Mouse (Mus musculus) forebrain, embryonic 14.5 days (tissue): ENCODE data around the gene Bmp8b. TPM values are rescaled to one million over a fixed set of nuclear protein-coding genes. Genes with fewer than 3 reads are reported as not detected.

ENCODE experiments used
- ATAC-seq: fragments of 200-750 bp; cut with Nextera tagmentation; 2 replicates; pipeline ENCODE4 v1.8.0; 2017; ENCODE audit warnings: mild to moderate bottlenecking, moderate library complexity
- DNase-seq: peaks from one replicate; pipeline ENCODE4 v3.0.0-alpha.2; 2015; ENCODE audit warnings: low spot score
- H3K27ac ChIP-seq: fragments of 300-500 bp; sonication (generic); 2 replicates; pipeline ENCODE4 v1.5.1; 2014; ENCODE audit warnings: low read depth, mild to moderate bottlenecking, control low read depth, low read length, moderate library complexity
- H3K27me3 ChIP-seq: fragments of 300-500 bp; sonication (generic); replicated peaks from 2 replicates; pipeline ENCODE4 v1.6.1; 2014; ENCODE audit warnings: low read length, control low read depth, mixed read lengths; ENCODE audit not compliant: control insufficient read depth, insufficient read depth
- H3K36me3 ChIP-seq: fragments of 300-500 bp; sonication (generic); 2 replicates; pipeline ENCODE4 v1.6.1; 2014; ENCODE audit warnings: low read length, control low read depth; ENCODE audit not compliant: control insufficient read depth, insufficient read depth
- H3K4me1 ChIP-seq: fragments of 300-500 bp; sonication (generic); 2 replicates; pipeline ENCODE4 v1.6.1; 2014; ENCODE audit warnings: antibody characterized with exemption, low read length, control low read depth; ENCODE audit not compliant: control insufficient read depth, insufficient read depth
- H3K4me2 ChIP-seq: fragments of 300-500 bp; sonication (generic); 2 replicates; pipeline ENCODE4 v1.6.1; 2014; ENCODE audit warnings: mild to moderate bottlenecking, control low read depth, low read length
- H3K4me3 ChIP-seq: fragments of 300-500 bp; sonication (generic); 2 replicates; pipeline ENCODE4 v1.5.1; 2014; ENCODE audit warnings: low read depth, low read length, control low read depth
- H3K9ac ChIP-seq: fragments of 300-500 bp; sonication (generic); 2 replicates; pipeline ENCODE4 v1.6.1; 2014; ENCODE audit warnings: mild to moderate bottlenecking, low read length, control low read depth, moderate library complexity
- H3K9me3 ChIP-seq: fragments of 300-500 bp; sonication (generic); replicated peaks from 2 replicates; pipeline ENCODE4 v1.6.1; 2016; ENCODE audit warnings: low read length, control low read depth, mixed read lengths; ENCODE audit not compliant: control insufficient read depth
- WGBS: fragments of 180-500 bp; shearing (Covaris S2); extraction: QIAGEN DNeasy Blood & Tissue Kit; methylation state at CpG from one replicate; pipeline ENCODE4 v1.1.7; 2014; 5-methylcytosine and 5-hydroxymethylcytosine counted together
- polyA plus RNA-seq: library from polyadenylated mRNA; unstranded; fragments of >200 nt; fragmentation: Nextera tagmentation; extraction: Ambion mirVana; gene quantifications from 2 replicates; pipeline ENCODE4 v1.2.1, GENCODE M21; 2014

The Bmp8b gene
- 0.08 and 0.21 TPM in 2 replicates for polyA plus RNA-seq

DNA sequence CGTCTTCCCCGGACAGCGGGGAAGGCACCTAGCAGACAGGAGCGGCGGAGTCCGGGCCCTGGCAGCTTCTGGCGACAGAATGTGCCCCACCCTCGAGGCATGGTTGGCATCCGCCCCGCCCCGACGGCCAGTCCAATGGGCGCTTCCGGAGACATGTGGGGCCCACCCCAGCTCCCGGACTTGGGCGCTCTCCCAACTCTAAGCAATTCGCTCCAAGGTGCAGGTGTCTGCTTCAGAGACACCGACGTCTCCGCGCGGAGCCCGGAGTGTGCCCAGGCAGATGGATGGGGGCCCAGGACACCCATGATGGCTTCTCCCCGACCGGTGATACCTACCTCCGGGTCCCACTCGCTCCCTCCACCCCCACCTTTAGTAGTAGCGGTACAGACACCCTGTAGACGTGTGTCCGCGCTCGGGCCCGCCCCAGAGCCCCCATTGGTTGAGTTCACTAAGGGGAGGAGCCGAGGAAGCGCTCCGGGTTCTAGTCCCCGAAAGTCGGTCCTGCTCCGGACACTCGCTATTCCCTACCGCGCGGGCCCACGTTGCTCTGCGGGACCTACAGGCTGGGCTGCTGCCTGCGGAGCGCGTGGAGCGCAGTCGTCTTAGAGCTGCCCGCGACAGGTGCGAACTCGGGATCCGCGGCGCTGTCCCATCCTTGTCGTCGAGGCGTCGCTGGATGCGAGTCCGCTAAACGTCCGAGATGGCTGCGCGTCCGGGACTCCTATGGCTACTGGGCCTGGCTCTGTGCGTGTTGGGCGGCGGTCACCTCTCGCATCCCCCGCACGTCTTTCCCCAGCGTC, at the start of gene Bmp8b:
TSS of gene Bmp8b (plus strand) at position 515 of the 800 bp plus-strand sequence.
- 4% methylated on average over 68 of the region's 75 CpGs for WGBS
- H3K4me1 ChIP-seq: peaks cover 7% of the 10 kb centered on the region
- peak within 1 kb of the TSS; percentile 42 for H3K4me2 ChIP-seq
- no peaks in the 10 kb centered on the region for H3K36me3 ChIP-seq
- H3K27me3 ChIP-seq: peaks cover 24% of the 10 kb centered on the region
- no peak for DNase-seq
- peak; percentile 50; the same call in 1 of the 2 replicates for ATAC-seq
- H3K27ac ChIP-seq: no peak within 1 kb of the TSS
- no peaks in the 10 kb centered on the region for H3K9me3 ChIP-seq
- H3K9ac ChIP-seq: no peak within 1 kb of the TSS
- H3K4me3 ChIP-seq: peak within 1 kb of the TSS; percentile 26

DNA sequence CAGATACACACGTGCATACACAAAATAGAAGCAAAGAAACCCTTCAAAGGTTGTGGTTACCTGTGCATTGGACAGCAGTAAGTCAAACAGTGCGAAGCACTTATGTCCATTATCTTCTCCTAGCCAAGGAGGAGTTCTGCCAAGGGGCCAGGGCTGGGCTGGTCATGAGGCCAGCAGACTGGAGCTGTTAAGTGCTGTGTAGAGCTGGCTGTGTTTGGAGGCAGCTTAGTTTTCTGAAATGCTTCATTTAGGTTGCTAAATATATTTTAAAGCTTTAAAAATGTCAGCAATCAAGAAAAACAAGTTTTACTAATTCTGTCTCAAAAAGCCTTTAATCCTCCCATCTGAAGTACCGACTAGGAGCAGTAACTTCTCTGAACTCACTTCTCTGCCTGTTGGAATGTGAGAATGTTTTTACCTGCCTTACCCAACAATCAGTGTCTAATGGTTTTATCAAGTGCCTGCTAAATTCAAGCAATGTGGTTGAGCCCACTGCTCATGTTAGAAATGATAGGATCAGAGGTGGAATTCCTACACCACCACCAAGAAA, 48.3 kb upstream of the Bmp8b start:
- Histone ChIP-seq H3K4me2 (no peak overlapping the region), H3K9ac (no peak overlapping the region), H3K27me3 (no peaks in the 10 kb centered on the region), H3K4me3 (no peak overlapping the region), H3K9me3 (no peaks in the 10 kb centered on the region), H3K4me1 (peaks cover 10% of the 10 kb centered on the region; the same call in 1 of the 2 replicates), H3K27ac (no peak overlapping the region), H3K36me3 (peaks cover 54% of the 10 kb centered on the region)
- ATAC-seq (no peak), DNase-seq (no peak)
- 98% methylated on average over 3 of the region's 3 CpGs for WGBS

- ATAC-seq: no peak
- no peak overlapping the region for H3K4me3 ChIP-seq
- no peaks in the 10 kb centered on the region for H3K27me3 ChIP-seq
- DNase-seq: no peak
- H3K36me3 ChIP-seq: peaks cover 41% of the 10 kb centered on the region
- no peak overlapping the region for H3K9ac ChIP-seq
- no peak overlapping the region for H3K4me2 ChIP-seq
- H3K27ac ChIP-seq: no peak overlapping the region
- WGBS: 80% methylated on average over 1 of the region's 1 CpGs
- no peaks in the 10 kb centered on the region for H3K9me3 ChIP-seq
- peaks cover under 1% of the 10 kb centered on the region; the same call in 1 of the 2 replicates for H3K4me1 ChIP-seq
These were observed 47.0 kb upstream of the Bmp8b start for GRCm38 (mm10) chr4:123057957-123058356.

DNA sequence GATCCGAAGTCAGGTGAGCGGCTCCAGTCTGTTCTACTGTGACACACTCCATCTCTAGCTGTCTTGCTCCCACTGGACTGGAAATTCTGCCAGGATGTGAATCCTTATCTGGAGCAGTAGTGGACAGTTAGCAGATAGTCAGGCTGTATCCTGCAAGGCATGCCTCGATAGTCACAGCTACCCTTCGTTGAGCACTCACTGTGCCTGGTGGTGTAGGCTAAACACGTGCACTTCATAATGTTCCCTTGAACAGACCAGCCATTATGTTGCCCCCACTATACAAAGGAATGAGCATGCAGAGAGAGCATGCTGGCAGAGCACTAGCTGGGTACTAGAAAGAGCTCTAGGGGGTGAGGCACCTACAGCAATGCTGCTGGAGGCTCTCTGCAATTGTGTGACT, 43.2 kb upstream of the Bmp8b start:
- Histone ChIP-seq H3K9ac (no peak overlapping the region), H3K36me3 (peaks cover 9% of the 10 kb centered on the region), H3K4me3 (no peak overlapping the region), H3K9me3 (no peaks in the 10 kb centered on the region), H3K27me3 (no peaks in the 10 kb centered on the region), H3K4me2 (no peak overlapping the region), H3K27ac (no peak overlapping the region), H3K4me1 (no peaks in the 10 kb centered on the region)
- ATAC-seq: peak; percentile 18; the same call in 1 of the 2 replicates
- DNase-seq: no peak
- 60% methylated on average over 5 of the region's 5 CpGs for whole genome bisulfite sequencing

GRCm38 (mm10) chr4:123068646-123069045, 36.3 kb upstream of the Bmp8b start:
- no peak overlapping the region for H3K9ac ChIP-seq
- 88% methylated on average over 6 of the region's 6 CpGs for WGBS
- H3K4me2 ChIP-seq: no peak overlapping the region
- DNase-seq (no peak), ATAC-seq (no peak)
- H3K27me3 ChIP-seq: no peaks in the 10 kb centered on the region
- no peak overlapping the region for H3K27ac ChIP-seq
- no peak overlapping the region for H3K4me3 ChIP-seq
- H3K9me3 ChIP-seq: no peaks in the 10 kb centered on the region
- no peaks in the 10 kb centered on the region for H3K4me1 ChIP-seq
- H3K36me3 ChIP-seq: no peaks in the 10 kb centered on the region

GRCm38 (mm10) chr4:123071266-123071966, 33.5 kb upstream of the Bmp8b start:
- no peak overlapping the region; the same call in 1 of the 2 replicates for H3K9ac ChIP-seq
- no peak overlapping the region for H3K27ac ChIP-seq
- peak; percentile 49 for DNase-seq
- peak; percentile 50; the same call in 1 of the 2 replicates for ATAC-seq
- no peak overlapping the region for H3K4me3 ChIP-seq
- no peaks in the 10 kb centered on the region for H3K4me1 ChIP-seq
- no peaks in the 10 kb centered on the region for H3K9me3 ChIP-seq
- H3K27me3 ChIP-seq: no peaks in the 10 kb centered on the region
- H3K4me2 ChIP-seq: no peak overlapping the region
- H3K36me3 ChIP-seq: no peaks in the 10 kb centered on the region
- WGBS: 12% methylated on average over 13 of the region's 13 CpGs

GRCm38 (mm10) chr4:123076928-123077327, 28.0 kb upstream of the Bmp8b start:
- Histone ChIP-seq H3K4me1 (no peaks in the 10 kb centered on the region), H3K9me3 (no peaks in the 10 kb centered on the region), H3K9ac (no peak overlapping the region), H3K4me3 (no peak overlapping the region), H3K36me3 (no peaks in the 10 kb centered on the region), H3K27me3 (no peaks in the 10 kb centered on the region), H3K27ac (no peak overlapping the region), H3K4me2 (no peak overlapping the region)
- WGBS: 76% methylated on average over 8 of the region's 8 CpGs
- ATAC-seq (no peak), DNase-seq (no peak)

GRCm38 (mm10) chr4:123078231-123078630, 26.7 kb upstream of the Bmp8b start:
- Histone ChIP-seq H3K4me2 (no peak overlapping the region), H3K9me3 (no peaks in the 10 kb centered on the region), H3K9ac (no peak overlapping the region), H3K4me1 (no peaks in the 10 kb centered on the region), H3K36me3 (no peaks in the 10 kb centered on the region), H3K27ac (no peak overlapping the region), H3K4me3 (no peak overlapping the region), H3K27me3 (no peaks in the 10 kb centered on the region)
- no peak for ATAC-seq
- 84% methylated on average over 4 of the region's 4 CpGs for WGBS
- no peak for DNase-seq
